In genomic region chr6:8735657-8736492, GRCm38 (mm10) we compare ENCODE assay signal across 8 mouse cellular contexts. TPM values are rescaled to one million over a fixed set of nuclear protein-coding genes. Genes with fewer than 3 reads are reported as not detected.
DNase-seq lines count a peak whose midpoint lies in the region; ATAC-seq lines count a peak whose summit lies in the region.

No protein-coding gene starts in this region.

- intact Hi-C loops in heart, postnatal 25 days (cut with DNase I) = loop anchor here (2.0 to 10.0 kb wide), 5 partner anchors 96 to 1004 kb away; no protein-coding TSS in a partner anchor
- intact Hi-C loops in left cerebral cortex, postnatal 14 days (cut with DNase I) = loop anchor here (5.0 kb wide), 4 partner anchors 224 to 1004 kb away; partner anchors contain the start of genes Gm45062, Rpa3 and Umad1

- no peak overlapping the region for H3K9ac ChIP-seq in intestine, embryonic 16.5 days (ENCODE audit: low read depth, low read length)
- no peak overlapping the region for H3K9ac ChIP-seq in midbrain, embryonic 13.5 days (replicated peaks)

- H3K27ac ChIP-seq in intestine, embryonic 16.5 days (ENCODE audit: low read length) = no peak overlapping the region
- H3K27ac ChIP-seq in midbrain, embryonic 13.5 days = no peak overlapping the region

- H3K27me3 ChIP-seq in intestine, embryonic 16.5 days (replicated peaks; ENCODE audit: control insufficient read depth, insufficient read depth, low read length) = no peaks in the 10 kb centered on the region
- no peaks in the 10 kb centered on the region for H3K27me3 ChIP-seq in midbrain, embryonic 13.5 days

- DNase-seq in heart, adult 11 months = peak; percentile 90
- DNase-seq in heart, postnatal 25 days (ENCODE audit: low spot score) = no peak
- peak; percentile 91 for DNase-seq in cerebellum, postnatal 10 days
- DNase-seq in frontal cortex, postnatal 36 days (ENCODE audit: low spot score in 2 of 2) = peak; percentile 76 to 85
- peak; percentile 78 to 82 for DNase-seq in left cerebral cortex, postnatal 14 days (ENCODE audit: low spot score in 2 of 2)
- DNase-seq in spleen, adult 18-20 months = peak; percentile 39 to 74

- H3K4me2 ChIP-seq in intestine, embryonic 16.5 days (ENCODE audit: low read depth, low read length) = no peak overlapping the region
- H3K4me2 ChIP-seq in midbrain, embryonic 13.5 days (replicated peaks) = no peak overlapping the region

- H3K9me3 ChIP-seq in intestine, embryonic 16.5 days (ENCODE audit: control insufficient read depth, low read length) = no peaks in the 10 kb centered on the region
- no peaks in the 10 kb centered on the region for H3K9me3 ChIP-seq in midbrain, embryonic 13.5 days

- H3K36me3 ChIP-seq in intestine, embryonic 16.5 days (ENCODE audit: control insufficient read depth, insufficient read depth, low read length) = no peaks in the 10 kb centered on the region
- H3K36me3 ChIP-seq in midbrain, embryonic 13.5 days = no peaks in the 10 kb centered on the region

- H3K4me3 ChIP-seq in intestine, embryonic 16.5 days (ENCODE audit: low read length) = no peak overlapping the region
- no peak overlapping the region for H3K4me3 ChIP-seq in midbrain, embryonic 13.5 days (replicated peaks)

- 0 out of 2 replicates have a peak, but pooled peaks have one; percentile 73 for ATAC-seq in intestine, embryonic 16.5 days
- peak; percentile 88 for ATAC-seq in midbrain, embryonic 13.5 days

- 0 out of 2 replicates have a peak, but pooled peaks cover 2% of the 10 kb centered on the region for H3K4me1 ChIP-seq in intestine, embryonic 16.5 days (ENCODE audit: control insufficient read depth, insufficient read depth, low read length)
- no peaks in the 10 kb centered on the region for H3K4me1 ChIP-seq in midbrain, embryonic 13.5 days (replicated peaks)

- WGBS in intestine, embryonic 16.5 days = 59% methylated on average over 8 of the region's 8 CpGs
- 62% methylated on average over 8 of the region's 8 CpGs for WGBS in midbrain, embryonic 13.5 days

RNA-seq across cellular contexts. Expression of gene Ica1, which starts 42.4 kb away (rescaled TPM):
- 1 to 10 TPM; 7.9 to 8.0 TPM for total RNA-seq in heart, postnatal 25 days (2021)
- 18.9 and 19.2 TPM in 2 replicates for polyA plus RNA-seq in intestine, embryonic 16.5 days (2015; fragmentation: Nextera tagmentation; extraction: Ambion mirVana)
- total RNA-seq in left cerebral cortex, postnatal 14 days (2021) = 10 to 100 TPM; 63.2 to 70.0 TPM
- polyA plus RNA-seq in midbrain, embryonic 13.5 days (2015; fragmentation: Nextera tagmentation; extraction: Ambion mirVana) = 36.9 and 37.2 TPM in 2 replicates

Comparison
In these comparisons a context has a peak if more than half of its experiments do, and no peak if none do; other contexts are left out.
1. RNA of gene Ica1, which starts 42.4 kb away (total RNA-seq): 63.2 to 70.0 TPM in left cerebral cortex, postnatal 14 days; 7.9 to 8.0 TPM in heart, postnatal 25 days; every median in the first group is over 4 times any median in the second.